Mouse (Mus musculus): ENCODE measurements around the gene Dnajc13. TPM values are rescaled to one million over a fixed set of nuclear protein-coding genes. Genes with fewer than 3 reads are reported as not detected.

Dnajc13 gene
- total and polyA plus RNA-seq, 3 experiments = 24.1 to 59.0 (median 31.1) TPM

DNA sequence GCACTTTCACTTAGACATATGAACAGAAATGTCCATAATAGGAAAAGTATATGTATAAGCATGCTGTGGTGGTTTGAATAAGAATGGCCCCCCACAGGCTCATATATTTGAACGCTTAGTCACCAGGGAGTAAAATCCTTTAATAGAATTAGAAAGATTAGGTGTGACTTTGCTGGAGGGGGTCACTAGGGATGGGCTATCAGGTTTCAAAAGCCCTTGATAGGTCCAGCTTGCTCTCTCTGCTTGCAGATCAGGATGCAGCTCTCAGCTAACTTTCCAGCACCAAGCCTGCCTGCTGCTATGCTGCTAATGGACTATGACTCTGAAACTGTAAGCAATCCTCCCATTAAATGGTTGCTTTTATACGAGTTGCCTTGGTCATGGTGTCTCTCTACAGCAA, 68.2 kb downstream of the Dnajc13 start:
- H3K36me3 ChIP-seq (ENCODE audit: control insufficient read depth in 1 of 2, insufficient read depth in 2 of 2, low read length in 2 of 2) = peaks cover 0 to 10% of the 10 kb centered on the region in 2 experiments; a peak in 2 of 4 replicates
- no peaks in the 10 kb centered on the region for H3K79me2 ChIP-seq (ENCODE audit: control insufficient read depth, insufficient read depth, low read length, poor library complexity)
- no peak for TF ChIP-seq MAX (IDR thresholded peaks at IDR 0.05; ENCODE audit: low read length)
- TF ChIP-seq HCFC1 (IDR thresholded peaks at IDR 0.05; ENCODE audit: low read depth, low read length) = no peak
- no peak for TF ChIP-seq NRF1 (IDR thresholded peaks at IDR 0.05; ENCODE audit: insufficient read depth, low read depth, low read length, poor library complexity, severe bottlenecking)
- TF ChIP-seq CTCF (IDR thresholded peaks at IDR 0.05 in 2 of 3, conservative IDR thresholded peaks at IDR 0.05 in 1 of 3; ENCODE audit: control insufficient read depth in 1 of 3, insufficient read depth in 1 of 3, low read depth in 2 of 3, low read length in 3 of 3, poor library complexity in 1 of 3, severe bottlenecking in 1 of 3) = no peak
- TF ChIP-seq TBP (IDR thresholded peaks at IDR 0.05; ENCODE audit: low read depth, low read length) = no peak
- TF ChIP-seq BHLHE40 (IDR thresholded peaks at IDR 0.05; ENCODE audit: borderline replicate concordance, low read depth, low read length) = no peak
- no peak for TF ChIP-seq RAD21 (IDR thresholded peaks at IDR 0.05; ENCODE audit: low read depth, low read length)
- TF ChIP-seq MAZ (IDR thresholded peaks at IDR 0.05; ENCODE audit: low read depth, low read length) = no peak
- TF ChIP-seq SMC3 (IDR thresholded peaks at IDR 0.05; ENCODE audit: low read depth, low read length) = no peak
- no peak for TF ChIP-seq SIN3A (IDR thresholded peaks at IDR 0.05; ENCODE audit: low read length)
- no peak for TF ChIP-seq ZC3H11A (IDR thresholded peaks at IDR 0.05; ENCODE audit: low read depth, low read length)
- TF ChIP-seq USF2 (IDR thresholded peaks at IDR 0.05; ENCODE audit: borderline replicate concordance in 1 of 2, insufficient read depth in 1 of 2, low read depth in 1 of 2, low read length in 2 of 2) = no peak
- no peak for TF ChIP-seq ZMIZ1 (IDR thresholded peaks at IDR 0.05; ENCODE audit: low read depth, low read length)
- no peak for TF ChIP-seq MYC (IDR thresholded peaks at IDR 0.05; ENCODE audit: low read depth, low read length)
- no peak for TF ChIP-seq TCF12 (IDR thresholded peaks at IDR 0.05; ENCODE audit: low read depth, low read length)
- no peak for TF ChIP-seq CHD2 (IDR thresholded peaks at IDR 0.05; ENCODE audit: low read length)
- TF ChIP-seq ZKSCAN1 (IDR thresholded peaks at IDR 0.05; ENCODE audit: low read depth, low read length) = no peak
- TF ChIP-seq GATA1 (IDR thresholded peaks at IDR 0.05; ENCODE audit: low read depth, low read length) = no peak
- no peak for TF ChIP-seq POLR2AphosphoS5 (IDR thresholded peaks at IDR 0.05; ENCODE audit: borderline replicate concordance, low read depth, low read length)
- no peaks in the 10 kb centered on the region for H3K4me1 ChIP-seq (ENCODE audit: control insufficient read depth in 1 of 2, insufficient read depth in 2 of 2, low read length in 2 of 2)
- no peak for DNase-seq (ENCODE audit: low read depth, low spot score)
- H3K9ac ChIP-seq (ENCODE audit: control insufficient read depth, low read depth, low read length, poor library complexity, severe bottlenecking) = no peak overlapping the region
- H3K4me3 ChIP-seq (ENCODE audit: control insufficient read depth in 1 of 2, insufficient read depth in 1 of 2, low read depth in 2 of 2, low read length in 2 of 2) = no peak overlapping the region
- H3K9me3 ChIP-seq (replicated peaks; ENCODE audit: insufficient read depth, low read length) = no peaks in the 10 kb centered on the region
- H3K27ac ChIP-seq (ENCODE audit: control insufficient read depth, low read depth, low read length) = no peak overlapping the region
- no peaks in the 10 kb centered on the region for H3K27me3 ChIP-seq (ENCODE audit: control insufficient read depth in 1 of 2, insufficient read depth in 2 of 2, low read length in 2 of 2)

GRCm38 (mm10) chr9:104193900-104194299, 68.8 kb downstream of the Dnajc13 start:
- H3K36me3 ChIP-seq (ENCODE audit: control insufficient read depth in 1 of 2, insufficient read depth in 2 of 2, low read length in 2 of 2) = peaks cover 0 to 12% of the 10 kb centered on the region in 2 experiments; a peak in 2 of 4 replicates
- TF ChIP-seq KAT2A (conservative IDR thresholded peaks at IDR 0.05; ENCODE audit: low read depth, low read length) (no peak), RCOR1 (IDR thresholded peaks at IDR 0.05; ENCODE audit: low read depth, low read length) (no peak), MAX (IDR thresholded peaks at IDR 0.05; ENCODE audit: low read length) (no peak), BHLHE40 (IDR thresholded peaks at IDR 0.05; ENCODE audit: borderline replicate concordance, low read depth, low read length) (no peak), USF2 (IDR thresholded peaks at IDR 0.05; ENCODE audit: borderline replicate concordance in 1 of 2, insufficient read depth in 1 of 2, low read depth in 1 of 2, low read length in 2 of 2) (no peak), NELFE (IDR thresholded peaks at IDR 0.05; ENCODE audit: low read depth, low read length) (no peak), ZKSCAN1 (IDR thresholded peaks at IDR 0.05; ENCODE audit: low read depth, low read length) (no peak), USF1 (IDR thresholded peaks at IDR 0.05; ENCODE audit: low read depth, low read length) (no peak), CHD1 (IDR thresholded peaks at IDR 0.05; ENCODE audit: low read depth, low read length) (no peak), MAFK (IDR thresholded peaks at IDR 0.05; ENCODE audit: borderline replicate concordance, low read depth, low read length) (no peak), GATA1 (IDR thresholded peaks at IDR 0.05; ENCODE audit: low read depth, low read length) (no peak), UBTF (IDR thresholded peaks at IDR 0.05; ENCODE audit: borderline replicate concordance, insufficient read depth, low read depth, low read length) (no peak), NRF1 (IDR thresholded peaks at IDR 0.05; ENCODE audit: insufficient read depth, low read depth, low read length, poor library complexity, severe bottlenecking) (no peak), SMC3 (IDR thresholded peaks at IDR 0.05; ENCODE audit: low read depth, low read length) (no peak), MAZ (IDR thresholded peaks at IDR 0.05; ENCODE audit: low read depth, low read length) (no peak), E2F4 (IDR thresholded peaks at IDR 0.05; ENCODE audit: borderline replicate concordance, low read depth, low read length) (no peak)

More at GRCm38 (mm10) chr9:104193900-104194299, 68.8 kb downstream of the Dnajc13 start:
- no peak for DNase-seq (ENCODE audit: low read depth, low spot score)
- Histone ChIP-seq H3K27ac (ENCODE audit: control insufficient read depth, low read depth, low read length) (no peak overlapping the region), H3K27me3 (ENCODE audit: control insufficient read depth in 1 of 2, insufficient read depth in 2 of 2, low read length in 2 of 2) (no peaks in the 10 kb centered on the region), H3K79me2 (ENCODE audit: control insufficient read depth, insufficient read depth, low read length, poor library complexity) (no peaks in the 10 kb centered on the region), H3K4me1 (ENCODE audit: control insufficient read depth in 1 of 2, insufficient read depth in 2 of 2, low read length in 2 of 2) (no peaks in the 10 kb centered on the region), H3K9me3 (replicated peaks; ENCODE audit: insufficient read depth, low read length) (no peaks in the 10 kb centered on the region), H3K4me3 (ENCODE audit: control insufficient read depth in 1 of 2, insufficient read depth in 1 of 2, low read depth in 2 of 2, low read length in 2 of 2) (no peak overlapping the region), H3K9ac (ENCODE audit: control insufficient read depth, low read depth, low read length, poor library complexity, severe bottlenecking) (no peak overlapping the region)
